Mouse (Mus musculus) hindbrain, embryonic 12.5 days (tissue): ENCODE measurements around the gene Lrp1. TPM values are rescaled to one million over a fixed set of nuclear protein-coding genes. Genes with fewer than 3 reads are reported as not detected.

Experiments used
- ATAC-seq: fragments of 200-750 bp; cut with Nextera tagmentation; 2 replicates; pipeline ENCODE4 v1.8.0; 2017; ENCODE audit warnings: moderate TSS enrichment; ENCODE audit not compliant: low FRiP score
- H3K27ac ChIP-seq: fragments of 300-500 bp; sonication (generic); 2 replicates; pipeline ENCODE4 v1.5.1; 2016; ENCODE audit warnings: mild to moderate bottlenecking
- H3K27me3 ChIP-seq: fragments of 300-500 bp; sonication (generic); 2 replicates; pipeline ENCODE4 v1.6.1; 2016; ENCODE audit warnings: mild to moderate bottlenecking
- H3K36me3 ChIP-seq: fragments of 300-500 bp; sonication (generic); 2 replicates; pipeline ENCODE4 v1.6.1; 2016; ENCODE audit warnings: mild to moderate bottlenecking
- H3K4me1 ChIP-seq: fragments of 300-500 bp; sonication (generic); 2 replicates; pipeline ENCODE4 v1.6.1; 2016
- H3K4me2 ChIP-seq: fragments of 300-500 bp; sonication (generic); replicated peaks from 2 replicates; pipeline ENCODE4 v1.6.1; 2016; ENCODE audit warnings: mild to moderate bottlenecking
- H3K4me3 ChIP-seq: fragments of 300-500 bp; sonication (generic); 2 replicates; pipeline ENCODE4 v1.5.1; 2016; ENCODE audit warnings: mild to moderate bottlenecking
- H3K9ac ChIP-seq: fragments of 300-500 bp; sonication (generic); 2 replicates; pipeline ENCODE4 v1.6.1; 2016; ENCODE audit warnings: mild to moderate bottlenecking, moderate library complexity
- H3K9me3 ChIP-seq: fragments of 300-500 bp; sonication (generic); replicated peaks from 2 replicates; pipeline ENCODE4 v1.6.1; 2016; ENCODE audit warnings: mild to moderate bottlenecking
- WGBS: fragments of 180-500 bp; shearing (Covaris S2); methylation state at CpG from one replicate; pipeline ENCODE4 v1.1.7; 2016; 5-methylcytosine and 5-hydroxymethylcytosine counted together
- polyA plus RNA-seq: library from polyadenylated mRNA; unstranded; fragments of >200 nt; fragmentation: Nextera tagmentation; extraction: Ambion mirVana; gene quantifications from 2 replicates; pipeline ENCODE4 v1.2.1, GENCODE M21; 2016

Lrp1 gene
- polyA plus RNA-seq, 1 experiment from 2014 or later, result 111 TPM

- H3K27ac ChIP-seq, result peak within 1 kb of the TSS; percentile 62
- 3% methylated on average over 37 of the region's 37 CpGs for WGBS
- H3K4me3 ChIP-seq, result peak within 1 kb of the TSS; percentile 32
- peak; percentile 44 for ATAC-seq
- peak within 1 kb of the TSS; percentile 66 for H3K9ac ChIP-seq
- H3K36me3 ChIP-seq, result no peaks in the 10 kb centered on the region
- no peaks in the 10 kb centered on the region for H3K9me3 ChIP-seq
- peaks cover 20% of the 10 kb centered on the region for H3K4me1 ChIP-seq
- H3K4me2 ChIP-seq, result peak within 1 kb of the TSS; percentile 56
- H3K27me3 ChIP-seq, result peaks cover 49% of the 10 kb centered on the region
Observed at GRCm38 (mm10) chr10:127642772-127643552, 22.0 kb upstream of the Lrp1 start, which contains the start of gene Stat6. Stat6 (plus strand) TSS chr10:127642986.

- peak; percentile 57; the same call in 1 of the 2 replicates for ATAC-seq
- Histone ChIP-seq H3K9ac (no peak overlapping the region), H3K4me3 (peak overlapping the region; percentile 32), H3K4me1 (peaks cover 20% of the 10 kb centered on the region), H3K27ac (peak overlapping the region; percentile 62), H3K9me3 (no peaks in the 10 kb centered on the region), H3K36me3 (no peaks in the 10 kb centered on the region), H3K27me3 (peaks cover 49% of the 10 kb centered on the region), H3K4me2 (peak overlapping the region; percentile 56)
- 9% methylated on average over 19 of the region's 19 CpGs for WGBS
Observed at GRCm38 (mm10) chr10:127641861-127642771, 21.2 kb upstream of the Lrp1 start.

GRCm38 (mm10) chr10:127640421-127640820, 19.5 kb upstream of the Lrp1 start:
- no peaks in the 10 kb centered on the region for H3K36me3 ChIP-seq
- no peak overlapping the region for H3K27ac ChIP-seq
- no peaks in the 10 kb centered on the region for H3K9me3 ChIP-seq
- H3K9ac ChIP-seq, result no peak overlapping the region
- H3K4me3 ChIP-seq, result no peak overlapping the region
- peaks cover 49% of the 10 kb centered on the region for H3K27me3 ChIP-seq
- ATAC-seq, result no peak
- H3K4me2 ChIP-seq, result no peak overlapping the region
- peaks cover 20% of the 10 kb centered on the region for H3K4me1 ChIP-seq
- WGBS, result 76% methylated on average over 5 of the region's 5 CpGs

GRCm38 (mm10) chr10:127632668-127633271, 11.8 kb upstream of the Lrp1 start:
- H3K9ac ChIP-seq, result no peak overlapping the region
- H3K4me3 ChIP-seq, result no peak overlapping the region
- H3K27me3 ChIP-seq, result no peaks in the 10 kb centered on the region
- H3K27ac ChIP-seq, result no peak overlapping the region
- no peaks in the 10 kb centered on the region for H3K9me3 ChIP-seq
- no peak overlapping the region for H3K4me2 ChIP-seq
- H3K4me1 ChIP-seq, result no peaks in the 10 kb centered on the region
- no peak for ATAC-seq
- H3K36me3 ChIP-seq, result no peaks in the 10 kb centered on the region
- 80% methylated on average over 7 of the region's 7 CpGs for WGBS

- Histone ChIP-seq H3K9me3 (0 out of 2 replicates have a peak, but pooled peaks cover 3% of the 10 kb centered on the region), H3K9ac (no peak overlapping the region), H3K4me3 (no peak overlapping the region), H3K27ac (no peak overlapping the region), H3K4me2 (no peak overlapping the region), H3K4me1 (no peaks in the 10 kb centered on the region), H3K36me3 (no peaks in the 10 kb centered on the region), H3K27me3 (no peaks in the 10 kb centered on the region)
- ATAC-seq, result no peak
- 85% methylated on average over 10 of the region's 10 CpGs for WGBS
Observed at GRCm38 (mm10) chr10:127631261-127632214, 10.6 kb upstream of the Lrp1 start.

- no peak for ATAC-seq
- Histone ChIP-seq H3K4me3 (no peak overlapping the region), H3K27me3 (no peaks in the 10 kb centered on the region), H3K4me2 (no peak overlapping the region), H3K9me3 (0 out of 2 replicates have a peak, but pooled peaks cover 6% of the 10 kb centered on the region), H3K4me1 (peaks cover 8% of the 10 kb centered on the region), H3K36me3 (no peaks in the 10 kb centered on the region), H3K9ac (no peak overlapping the region), H3K27ac (no peak overlapping the region)
- WGBS, result 91% methylated on average over 3 of the region's 3 CpGs
Observed at GRCm38 (mm10) chr10:127626433-127626832, 5.5 kb upstream of the Lrp1 start.

GRCm38 (mm10) chr10:127623439-127624216, 2.7 kb upstream of the Lrp1 start:
- WGBS, result 90% methylated on average over 6 of the region's 6 CpGs
- H3K9me3 ChIP-seq, result 0 out of 2 replicates have a peak, but pooled peaks cover 6% of the 10 kb centered on the region
- ATAC-seq, result no peak
- no peaks in the 10 kb centered on the region for H3K36me3 ChIP-seq
- no peak overlapping the region for H3K27ac ChIP-seq
- no peak overlapping the region for H3K4me3 ChIP-seq
- no peak overlapping the region for H3K4me2 ChIP-seq
- no peaks in the 10 kb centered on the region for H3K27me3 ChIP-seq
- H3K9ac ChIP-seq, result no peak overlapping the region
- H3K4me1 ChIP-seq, result peaks cover 23% of the 10 kb centered on the region

GRCm38 (mm10) chr10:127622661-127623060, 1.7 kb upstream of the Lrp1 start:
- 57% methylated on average over 4 of the region's 4 CpGs for WGBS
- Histone ChIP-seq H3K27me3 (no peaks in the 10 kb centered on the region), H3K36me3 (no peaks in the 10 kb centered on the region), H3K4me3 (no peak overlapping the region), H3K27ac (0 out of 2 replicates have a peak overlapping the region, but pooled peaks have one; percentile 95), H3K4me2 (0 out of 2 replicates have a peak overlapping the region, but pooled peaks have one; percentile 76), H3K9ac (no peak overlapping the region), H3K4me1 (peaks cover 32% of the 10 kb centered on the region), H3K9me3 (0 out of 2 replicates have a peak, but pooled peaks cover 6% of the 10 kb centered on the region)
- ATAC-seq, result no peak

GRCm38 (mm10) chr10:127622057-127622392, 1.1 kb upstream of the Lrp1 start:
- H3K27me3 ChIP-seq, result no peaks in the 10 kb centered on the region
- H3K36me3 ChIP-seq, result 0 out of 2 replicates have a peak, but pooled peaks cover 4% of the 10 kb centered on the region
- H3K9me3 ChIP-seq, result 0 out of 2 replicates have a peak, but pooled peaks cover 6% of the 10 kb centered on the region
- ATAC-seq, result no peak
- peaks cover 39% of the 10 kb centered on the region for H3K4me1 ChIP-seq
- WGBS, result under 1% methylated on average over 13 of the region's 13 CpGs
- peak overlapping the region; percentile 95 for H3K9ac ChIP-seq
- peak overlapping the region; percentile 95; the same call in 1 of the 2 replicates for H3K27ac ChIP-seq
- H3K4me2 ChIP-seq, result peak overlapping the region; percentile 76
- peak overlapping the region; percentile 85 for H3K4me3 ChIP-seq

GRCm38 (mm10) chr10:127621191-127622056, 476 bp upstream of the Lrp1 start:
- peak overlapping the region; percentile 76 for H3K4me2 ChIP-seq
- ATAC-seq, result peak; percentile 87
- H3K27me3 ChIP-seq, result no peaks in the 10 kb centered on the region
- H3K4me1 ChIP-seq, result peaks cover 44% of the 10 kb centered on the region
- peak overlapping the region; percentile 95 for H3K9ac ChIP-seq
- 0 out of 2 replicates have a peak, but pooled peaks cover 2% of the 10 kb centered on the region for H3K9me3 ChIP-seq
- H3K27ac ChIP-seq, result peak overlapping the region; percentile 95
- 0 out of 2 replicates have a peak, but pooled peaks cover 4% of the 10 kb centered on the region for H3K36me3 ChIP-seq
- under 1% methylated on average over 37 of the region's 39 CpGs for WGBS
- peak overlapping the region; percentile 85 for H3K4me3 ChIP-seq
